Mouse (Mus musculus): ENCODE results near the gene Ctf1.

- peak; percentile 41 to 77 (median 57); a peak in 5 of 6 replicates for TF ChIP-seq CTCF (IDR thresholded peaks at IDR 0.05 in 2 of 3, conservative IDR thresholded peaks at IDR 0.05 in 1 of 3; ENCODE audit: control insufficient read depth in 1 of 3, insufficient read depth in 1 of 3, low read depth in 2 of 3, low read length in 3 of 3, poor library complexity in 1 of 3, severe bottlenecking in 1 of 3)
- no peak for TF ChIP-seq ZNF384 (IDR thresholded peaks at IDR 0.05; ENCODE audit: low read depth, low read length)
- TF ChIP-seq BHLHE40 (IDR thresholded peaks at IDR 0.05; ENCODE audit: borderline replicate concordance, low read depth, low read length): no peak
- peak; percentile 38 to 47; a peak in 2 of 4 replicates for TF ChIP-seq POLR2A (IDR thresholded peaks at IDR 0.05; ENCODE audit: control insufficient read depth in 1 of 2, insufficient read depth in 1 of 2, low read depth in 1 of 2, low read length in 2 of 2, poor library complexity in 1 of 2)
- no peak for TF ChIP-seq EP300 (IDR thresholded peaks at IDR 0.05; ENCODE audit: low read depth in 1 of 2, low read length in 2 of 2)
- TF ChIP-seq TCF12 (IDR thresholded peaks at IDR 0.05; ENCODE audit: low read depth, low read length): 0 out of 2 replicates have a peak, but pooled peaks have one; percentile 11
- TF ChIP-seq GATA1 (IDR thresholded peaks at IDR 0.05; ENCODE audit: low read depth, low read length): no peak
- TF ChIP-seq USF2 (IDR thresholded peaks at IDR 0.05; ENCODE audit: borderline replicate concordance in 1 of 2, insufficient read depth in 1 of 2, low read depth in 1 of 2, low read length in 2 of 2): no peak
- TF ChIP-seq GABPA (IDR thresholded peaks at IDR 0.05; ENCODE audit: low read depth, low read length): no peak
- TF ChIP-seq SIN3A (IDR thresholded peaks at IDR 0.05; ENCODE audit: low read length): peak; percentile 52; the same call in 1 of the 2 replicates
- TF ChIP-seq KAT2A (conservative IDR thresholded peaks at IDR 0.05; ENCODE audit: low read depth, low read length): no peak
Observed at GRCm38 (mm10) chr7:127716992-127717391, 4.5 kb downstream of the Ctf1 start.

Measured in MEL (cell line).